In the genomic region with DNA sequence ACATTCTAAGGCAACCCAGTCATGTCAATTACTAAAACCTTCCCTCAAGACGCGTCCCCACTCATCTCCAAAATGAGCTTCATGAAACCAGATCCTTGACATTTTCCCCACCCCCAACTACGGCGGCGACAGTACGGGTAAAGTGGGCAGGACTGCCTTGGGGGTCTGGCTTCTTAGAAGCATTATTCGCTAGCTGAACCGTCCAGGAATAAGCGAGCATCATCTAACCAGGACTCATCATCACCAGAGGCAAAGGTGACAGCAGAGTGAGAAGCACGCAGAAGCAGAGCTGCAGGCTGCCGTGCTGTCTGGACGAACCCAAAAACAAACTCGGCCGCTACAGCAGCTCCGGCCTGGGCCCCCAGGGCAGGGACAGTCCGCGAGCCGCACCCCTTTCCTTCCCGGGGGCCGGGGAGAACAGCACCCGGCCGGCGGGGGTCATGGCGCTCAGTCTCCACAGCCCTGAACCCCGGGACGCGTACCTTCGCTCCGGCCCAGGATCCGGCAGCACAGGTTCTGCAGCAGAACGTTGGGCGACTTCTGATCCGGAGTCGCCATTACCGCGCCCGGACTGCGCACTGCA, we compare ENCODE assay signal across 8 mouse cellular contexts. TPM values are rescaled to one million over a fixed set of nuclear protein-coding genes. Genes with fewer than 3 reads are reported as not detected.
DNase-seq lines count a peak whose midpoint lies in the region; ATAC-seq and TF ChIP-seq lines count a peak whose summit lies in the region.

No protein-coding gene starts in this region.

- peak overlapping the region; percentile 66 for H3K4me3 ChIP-seq in cerebellum, adult 2 months (replicated peaks; ENCODE audit: insufficient read depth, low read depth, low read length)
- peak overlapping the region; percentile 95 for H3K4me3 ChIP-seq in liver, embryonic 13.5 days (replicated peaks)
- H3K4me3 ChIP-seq in stomach, embryonic 16.5 days (replicated peaks; ENCODE audit: low read length): peak overlapping the region; percentile 91

- TF ChIP-seq CTCF in cerebellum, adult 2 months (IDR thresholded peaks at IDR 0.05; ENCODE audit: borderline replicate concordance, insufficient read depth, low read depth, low read length): no peak

- H3K36me3 ChIP-seq in liver, embryonic 13.5 days: peaks cover 27% of the 10 kb centered on the region
- H3K36me3 ChIP-seq in stomach, embryonic 16.5 days (ENCODE audit: control insufficient read depth, insufficient read depth, low read length): no peaks in the 10 kb centered on the region

- TF ChIP-seq POLR2A in cerebellum, adult 2 months (IDR thresholded peaks at IDR 0.05; ENCODE audit: borderline replicate concordance, insufficient read depth, low read length): no peak

- DNase-seq in cerebellum, adult 2 months: no peak
- DNase-seq in cerebellum, adult 9-10 months: no peak
- DNase-seq in ovary, postnatal 14 days (ENCODE audit: low spot score): peak; percentile 6
- DNase-seq in ovary, postnatal 36 days (ENCODE audit: low spot score): no peak
- DNase-seq in liver, embryonic 13.5 days: no peak
- no peak for DNase-seq in gastrocnemius, adult 8-10 months (ENCODE audit: low spot score in 2 of 2)

- H3K4me2 ChIP-seq in liver, embryonic 13.5 days: peak overlapping the region; percentile 91
- peak overlapping the region; percentile 82 for H3K4me2 ChIP-seq in stomach, embryonic 16.5 days (ENCODE audit: low read depth, low read length)

- H3K27me3 ChIP-seq in cerebellum, adult 2 months (ENCODE audit: control insufficient read depth, insufficient read depth, low read length): no peaks in the 10 kb centered on the region
- peaks cover 29% of the 10 kb centered on the region for H3K27me3 ChIP-seq in liver, embryonic 13.5 days
- no peaks in the 10 kb centered on the region for H3K27me3 ChIP-seq in stomach, embryonic 16.5 days (ENCODE audit: control insufficient read depth, insufficient read depth, low read length)

- H3K9me3 ChIP-seq in liver, embryonic 13.5 days (replicated peaks): no peaks in the 10 kb centered on the region
- no peaks in the 10 kb centered on the region for H3K9me3 ChIP-seq in stomach, embryonic 16.5 days (replicated peaks; ENCODE audit: control insufficient read depth, low read length)

- peak; percentile 68 for ATAC-seq in granulocyte monocyte progenitor cell, adult 5-6 weeks (replicated peaks; ENCODE audit: poor library complexity, severe bottlenecking)
- peak; percentile 73 for ATAC-seq in liver, embryonic 13.5 days (ENCODE audit: low read depth)
- peak; percentile 81 for ATAC-seq in stomach, embryonic 16.5 days (ENCODE audit: insufficient read depth, low FRiP score)

- peak overlapping the region; percentile 63; the same call in 1 of the 2 replicates for H3K27ac ChIP-seq in cerebellum, adult 2 months (ENCODE audit: insufficient read depth, low read length)
- H3K27ac ChIP-seq in liver, embryonic 13.5 days: peak overlapping the region; percentile 82
- H3K27ac ChIP-seq in stomach, embryonic 16.5 days (ENCODE audit: low read length): peak overlapping the region; percentile 52

- peaks cover 4% of the 10 kb centered on the region; the same call in 1 of the 2 replicates for H3K4me1 ChIP-seq in cerebellum, adult 2 months (ENCODE audit: control insufficient read depth, insufficient read depth, low read length)
- peaks cover 31% of the 10 kb centered on the region for H3K4me1 ChIP-seq in liver, embryonic 13.5 days (replicated peaks)
- peaks cover 7% of the 10 kb centered on the region for H3K4me1 ChIP-seq in stomach, embryonic 16.5 days (ENCODE audit: control insufficient read depth, insufficient read depth, low read length)

- peak overlapping the region; percentile 87 for H3K9ac ChIP-seq in liver, embryonic 13.5 days
- H3K9ac ChIP-seq in stomach, embryonic 16.5 days (ENCODE audit: low read length): peak overlapping the region; percentile 93

- under 1% methylated on average over 38 of the region's 38 CpGs for WGBS in cerebellum, adult 2 months
- WGBS in liver, embryonic 13.5 days (ENCODE audit: insufficient replicate concordance): under 1% methylated on average over 38 of the region's 38 CpGs
- WGBS in stomach, embryonic 16.5 days: under 1% methylated on average over 38 of the region's 38 CpGs

RNA-seq across cellular contexts. Expression of a gene that starts 0.5 kb away (rescaled TPM):
- 56.0 and 60.1 TPM in 2 replicates for polyA plus RNA-seq in cerebellum, adult 2 months (2012; rRNA removed)
- 45.7 and 62.5 TPM in 2 replicates for total RNA-seq in granulocyte monocyte progenitor cell, adult 5-6 weeks (2014; fragmentation: Nextera tagmentation)
- 51.3 and 53.6 TPM in 2 replicates for total RNA-seq in granulocyte monocyte progenitor cell, adult 5-6 weeks (2017)
- polyA plus RNA-seq in liver, embryonic 13.5 days (2015; fragmentation: Nextera tagmentation; extraction: Ambion mirVana): 25.1 and 31.3 TPM in 2 replicates
- 40.8 and 42.5 TPM in 2 replicates for polyA plus RNA-seq in stomach, embryonic 16.5 days (2015; fragmentation: Nextera tagmentation; extraction: Ambion mirVana)
- total RNA-seq in gastrocnemius, adult 8-10 months (2022): 1 to 10 TPM; 7.5 to 8.5 (median 7.9) TPM
